Mouse (Mus musculus): Measurements from ENCODE around the gene Gpc5. TPM values are rescaled to one million over a fixed set of nuclear protein-coding genes. Genes with fewer than 3 reads are reported as not detected.

Gpc5 gene
- polyA plus RNA-seq, 1 experiment: not detected

GRCm38 (mm10) chr14:115177322-115177836 is 85.4 kb downstream of the Gpc5 start:
- no peaks in the 10 kb centered on the region for H3K4me1 ChIP-seq (ENCODE audit: control insufficient read depth, insufficient read depth, low read length)
- H3K27ac ChIP-seq (ENCODE audit: insufficient read depth, low read depth, low read length): no peak overlapping the region
- 34% methylated on average over 3 of the region's 3 CpGs for WGBS
- no peak overlapping the region for H3K4me3 ChIP-seq (ENCODE audit: insufficient read depth, low read depth, low read length)
- TF ChIP-seq POLR2A (IDR thresholded peaks at IDR 0.05; ENCODE audit: insufficient read depth, low read depth, low read length) (no peak), CTCF (IDR thresholded peaks at IDR 0.05; ENCODE audit: insufficient read depth, low read depth, low read length) (no peak)

GRCm38 (mm10) chr14:115179925-115180324 is 87.9 kb downstream of the Gpc5 start:
- Histone ChIP-seq H3K4me1 (ENCODE audit: control insufficient read depth, insufficient read depth, low read length) (no peaks in the 10 kb centered on the region), H3K27ac (ENCODE audit: insufficient read depth, low read depth, low read length) (no peak overlapping the region), H3K4me3 (ENCODE audit: insufficient read depth, low read depth, low read length) (no peak overlapping the region)
- WGBS: 87% methylated on average over 5 of the region's 5 CpGs
- no peak for TF ChIP-seq POLR2A (IDR thresholded peaks at IDR 0.05; ENCODE audit: insufficient read depth, low read depth, low read length)
- no peak for TF ChIP-seq CTCF (IDR thresholded peaks at IDR 0.05; ENCODE audit: insufficient read depth, low read depth, low read length)

- Histone ChIP-seq H3K4me3 (ENCODE audit: insufficient read depth, low read depth, low read length) (no peak overlapping the region), H3K27ac (ENCODE audit: insufficient read depth, low read depth, low read length) (no peak overlapping the region), H3K4me1 (ENCODE audit: control insufficient read depth, insufficient read depth, low read length) (no peaks in the 10 kb centered on the region)
- TF ChIP-seq POLR2A (IDR thresholded peaks at IDR 0.05; ENCODE audit: insufficient read depth, low read depth, low read length): no peak
- TF ChIP-seq CTCF (IDR thresholded peaks at IDR 0.05; ENCODE audit: insufficient read depth, low read depth, low read length): no peak
- WGBS: 93% methylated on average over 8 of the region's 8 CpGs
Measured at GRCm38 (mm10) chr14:115188256-115188655, 96.2 kb downstream of the Gpc5 start.

GRCm38 (mm10) chr14:115228075-115228474 is 136.1 kb downstream of the Gpc5 start:
- Histone ChIP-seq H3K4me1 (ENCODE audit: control insufficient read depth, insufficient read depth, low read length) (no peaks in the 10 kb centered on the region), H3K4me3 (ENCODE audit: insufficient read depth, low read depth, low read length) (no peak overlapping the region), H3K27ac (ENCODE audit: insufficient read depth, low read depth, low read length) (no peak overlapping the region)
- WGBS: 60% methylated on average over 5 of the region's 5 CpGs
- TF ChIP-seq CTCF (IDR thresholded peaks at IDR 0.05; ENCODE audit: insufficient read depth, low read depth, low read length): no peak
- TF ChIP-seq POLR2A (IDR thresholded peaks at IDR 0.05; ENCODE audit: insufficient read depth, low read depth, low read length): no peak

GRCm38 (mm10) chr14:115236387-115236786 is 144.4 kb downstream of the Gpc5 start:
- no peak overlapping the region for H3K4me3 ChIP-seq (ENCODE audit: insufficient read depth, low read depth, low read length)
- 75% methylated on average over 4 of the region's 4 CpGs for WGBS
- H3K4me1 ChIP-seq (ENCODE audit: control insufficient read depth, insufficient read depth, low read length): no peaks in the 10 kb centered on the region
- no peak for TF ChIP-seq POLR2A (IDR thresholded peaks at IDR 0.05; ENCODE audit: insufficient read depth, low read depth, low read length)
- TF ChIP-seq CTCF (IDR thresholded peaks at IDR 0.05; ENCODE audit: insufficient read depth, low read depth, low read length): no peak
- no peak overlapping the region for H3K27ac ChIP-seq (ENCODE audit: insufficient read depth, low read depth, low read length)

- WGBS: 70% methylated on average over 4 of the region's 4 CpGs
- H3K27ac ChIP-seq (ENCODE audit: insufficient read depth, low read depth, low read length): no peak overlapping the region
- no peak overlapping the region for H3K4me3 ChIP-seq (ENCODE audit: insufficient read depth, low read depth, low read length)
- TF ChIP-seq POLR2A (IDR thresholded peaks at IDR 0.05; ENCODE audit: insufficient read depth, low read depth, low read length): no peak
- no peak for TF ChIP-seq CTCF (IDR thresholded peaks at IDR 0.05; ENCODE audit: insufficient read depth, low read depth, low read length)
- no peaks in the 10 kb centered on the region for H3K4me1 ChIP-seq (ENCODE audit: control insufficient read depth, insufficient read depth, low read length)
Measured at GRCm38 (mm10) chr14:115240621-115241373, 148.8 kb downstream of the Gpc5 start.

GRCm38 (mm10) chr14:115250537-115250936 is 158.5 kb downstream of the Gpc5 start:
- WGBS: 96% methylated on average over 6 of the region's 6 CpGs
- no peak overlapping the region for H3K4me3 ChIP-seq (ENCODE audit: insufficient read depth, low read depth, low read length)
- no peaks in the 10 kb centered on the region for H3K4me1 ChIP-seq (ENCODE audit: control insufficient read depth, insufficient read depth, low read length)
- no peak overlapping the region for H3K27ac ChIP-seq (ENCODE audit: insufficient read depth, low read depth, low read length)
- TF ChIP-seq CTCF (IDR thresholded peaks at IDR 0.05; ENCODE audit: insufficient read depth, low read depth, low read length) (no peak), POLR2A (IDR thresholded peaks at IDR 0.05; ENCODE audit: insufficient read depth, low read depth, low read length) (no peak)

- Histone ChIP-seq H3K4me1 (ENCODE audit: control insufficient read depth, insufficient read depth, low read length) (no peaks in the 10 kb centered on the region), H3K4me3 (ENCODE audit: insufficient read depth, low read depth, low read length) (no peak overlapping the region), H3K27ac (ENCODE audit: insufficient read depth, low read depth, low read length) (no peak overlapping the region)
- no peak for TF ChIP-seq POLR2A (IDR thresholded peaks at IDR 0.05; ENCODE audit: insufficient read depth, low read depth, low read length)
- TF ChIP-seq CTCF (IDR thresholded peaks at IDR 0.05; ENCODE audit: insufficient read depth, low read depth, low read length): no peak
- WGBS: 78% methylated on average over 5 of the region's 5 CpGs
Measured at GRCm38 (mm10) chr14:115251791-115252190, 159.8 kb downstream of the Gpc5 start.

GRCm38 (mm10) chr14:115253155-115253554 is 161.1 kb downstream of the Gpc5 start:
- WGBS: 92% methylated on average over 3 of the region's 3 CpGs
- no peak for TF ChIP-seq CTCF (IDR thresholded peaks at IDR 0.05; ENCODE audit: insufficient read depth, low read depth, low read length)
- TF ChIP-seq POLR2A (IDR thresholded peaks at IDR 0.05; ENCODE audit: insufficient read depth, low read depth, low read length): no peak
- Histone ChIP-seq H3K4me3 (ENCODE audit: insufficient read depth, low read depth, low read length) (no peak overlapping the region), H3K4me1 (ENCODE audit: control insufficient read depth, insufficient read depth, low read length) (no peaks in the 10 kb centered on the region), H3K27ac (ENCODE audit: insufficient read depth, low read depth, low read length) (no peak overlapping the region)

All from olfactory bulb, adult 2 months (tissue).